Mouse (Mus musculus): ENCODE data around the gene Bmpr1a. TPM values are rescaled to one million over a fixed set of nuclear protein-coding genes. Genes with fewer than 3 reads are reported as not detected.

The Bmpr1a gene
- polyA plus RNA-seq, 1 experiment from 2014 or later: 27.8 TPM

DNA sequence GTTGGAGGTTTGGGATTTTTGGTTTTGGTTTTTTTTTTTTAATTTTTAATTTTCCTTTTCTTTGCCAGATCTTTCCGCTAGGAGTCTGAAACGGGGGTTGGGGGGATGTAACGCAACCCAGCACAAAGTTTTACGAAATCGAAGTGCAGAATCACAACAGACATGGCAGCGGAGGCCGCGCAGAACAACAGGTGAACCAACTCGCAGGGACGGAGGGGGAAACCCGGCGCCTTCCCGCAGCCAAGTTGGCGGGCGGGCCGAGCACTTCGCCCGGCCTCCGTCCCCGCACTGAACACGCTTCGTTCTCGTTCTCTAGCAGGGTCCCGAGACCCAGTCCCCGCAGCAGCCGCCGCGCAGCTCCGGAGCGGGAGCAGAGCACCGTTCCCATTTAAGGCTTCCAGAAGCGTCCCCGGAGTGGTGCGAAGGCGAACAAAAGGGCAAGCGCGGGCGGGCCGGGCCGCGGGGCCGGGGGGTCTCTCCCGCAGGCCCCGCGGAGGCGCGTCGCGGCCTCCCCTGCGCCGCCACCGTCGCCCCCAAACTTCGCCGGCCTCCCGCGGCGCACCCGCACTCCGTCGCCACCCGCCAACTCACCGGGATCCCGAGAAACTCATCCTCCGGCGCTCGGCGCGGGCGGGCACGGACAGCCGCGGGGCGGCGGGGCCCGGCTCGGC lies 1.2 kb downstream of the Bmpr1a start:
- Histone ChIP-seq H3K4me2 (ENCODE audit: low read depth, low read length) (peak overlapping the region; percentile 66), H3K4me1 (ENCODE audit: control insufficient read depth, insufficient read depth, low read length) (peaks cover 51% of the 10 kb centered on the region), H3K36me3 (ENCODE audit: control insufficient read depth, insufficient read depth) (no peaks in the 10 kb centered on the region), H3K4me3 (ENCODE audit: low read length) (peak overlapping the region; percentile 87), H3K27ac (ENCODE audit: low read length) (peak overlapping the region; percentile 98), H3K9me3 (replicated peaks; ENCODE audit: control insufficient read depth, low read length) (no peaks in the 10 kb centered on the region), H3K27me3 (ENCODE audit: control insufficient read depth, insufficient read depth, low read length) (no peaks in the 10 kb centered on the region; the same call in 1 of the 2 replicates), H3K9ac (ENCODE audit: low read length) (peak overlapping the region; percentile 96)
- peak; percentile 15; the same call in 1 of the 2 replicates for ATAC-seq (replicated peaks; ENCODE audit: extremely low read depth, insufficient read depth, low FRiP score)
- WGBS: under 1% methylated on average over 74 of the region's 77 CpGs

DNA sequence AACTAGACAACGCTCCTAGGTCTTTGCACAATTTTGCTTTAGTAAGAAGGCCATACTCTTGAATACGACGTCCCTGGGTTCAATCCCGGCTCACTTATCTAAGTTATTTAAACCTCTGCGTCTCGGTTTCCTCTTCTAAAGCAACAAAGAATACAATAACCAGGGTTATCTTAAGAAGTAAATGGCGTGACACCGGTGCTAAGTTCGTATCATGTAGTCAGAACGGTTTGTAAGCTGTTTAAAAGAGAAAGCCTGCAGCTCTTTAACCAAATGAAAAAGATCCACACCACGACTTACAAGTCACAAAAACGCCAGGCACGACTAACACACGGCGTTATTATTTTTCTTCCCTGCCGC lies 1.7 kb downstream of the Bmpr1a start:
- Histone ChIP-seq H3K4me2 (ENCODE audit: low read depth, low read length) (peak overlapping the region; percentile 66), H3K36me3 (ENCODE audit: control insufficient read depth, insufficient read depth) (no peaks in the 10 kb centered on the region), H3K9ac (ENCODE audit: low read length) (peak overlapping the region; percentile 96), H3K9me3 (replicated peaks; ENCODE audit: control insufficient read depth, low read length) (no peaks in the 10 kb centered on the region), H3K27me3 (ENCODE audit: control insufficient read depth, insufficient read depth, low read length) (no peaks in the 10 kb centered on the region; the same call in 1 of the 2 replicates), H3K4me1 (ENCODE audit: control insufficient read depth, insufficient read depth, low read length) (peaks cover 51% of the 10 kb centered on the region), H3K27ac (ENCODE audit: low read length) (peak overlapping the region; percentile 98), H3K4me3 (ENCODE audit: low read length) (peak overlapping the region; percentile 87)
- under 1% methylated on average over 16 of the region's 16 CpGs for WGBS
- no peak for ATAC-seq (replicated peaks; ENCODE audit: extremely low read depth, insufficient read depth, low FRiP score)

DNA sequence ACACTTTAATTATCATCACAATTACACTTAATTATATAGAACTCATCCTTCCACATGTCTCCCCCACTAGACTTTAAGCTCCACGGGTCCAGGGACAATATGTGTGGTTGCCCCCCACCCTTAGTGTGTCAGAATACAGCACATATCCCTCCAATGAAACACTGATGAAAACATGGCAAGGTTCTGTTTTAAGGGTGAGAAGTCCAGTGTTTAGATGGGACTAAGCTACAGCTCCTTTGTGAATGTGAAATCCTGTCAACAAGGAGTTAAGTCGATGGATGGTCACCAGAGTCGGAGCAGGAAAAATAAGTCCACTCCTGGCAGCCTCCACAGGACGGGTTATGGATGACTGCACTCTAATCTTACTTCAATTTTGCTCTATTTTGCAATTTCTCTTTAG lies 2.8 kb downstream of the Bmpr1a start:
- Histone ChIP-seq H3K27me3 (ENCODE audit: control insufficient read depth, insufficient read depth, low read length) (no peaks in the 10 kb centered on the region; the same call in 1 of the 2 replicates), H3K36me3 (ENCODE audit: control insufficient read depth, insufficient read depth) (no peaks in the 10 kb centered on the region), H3K4me3 (ENCODE audit: low read length) (peak overlapping the region; percentile 87), H3K27ac (ENCODE audit: low read length) (no peak overlapping the region), H3K9me3 (replicated peaks; ENCODE audit: control insufficient read depth, low read length) (no peaks in the 10 kb centered on the region), H3K4me1 (ENCODE audit: control insufficient read depth, insufficient read depth, low read length) (peaks cover 50% of the 10 kb centered on the region), H3K9ac (ENCODE audit: low read length) (peak overlapping the region; percentile 96; the same call in 1 of the 2 replicates), H3K4me2 (ENCODE audit: low read depth, low read length) (peak overlapping the region; percentile 66)
- no peak for ATAC-seq (replicated peaks; ENCODE audit: extremely low read depth, insufficient read depth, low FRiP score)
- 11% methylated on average over 4 of the region's 4 CpGs for WGBS

DNA sequence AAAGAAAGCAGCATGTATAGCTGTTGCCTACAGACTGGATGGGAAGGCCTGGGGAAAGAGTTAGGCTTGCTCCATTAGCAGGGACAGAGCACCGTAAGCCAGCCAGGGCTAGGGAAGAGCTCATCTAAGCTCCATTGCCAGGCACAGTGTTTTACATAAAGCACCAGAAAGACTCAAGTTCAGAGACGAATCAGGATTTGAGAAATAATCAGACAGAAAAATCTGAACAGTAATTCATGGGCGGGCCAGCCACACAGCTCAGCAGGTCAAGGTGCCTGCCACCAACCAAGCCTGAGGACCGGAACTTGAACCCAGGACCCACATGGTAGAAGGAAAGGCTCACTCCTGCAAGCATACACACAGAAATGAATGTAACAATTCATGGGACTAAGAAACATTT lies 3.5 kb downstream of the Bmpr1a start:
- Histone ChIP-seq H3K27ac (ENCODE audit: low read length) (no peak overlapping the region), H3K4me1 (ENCODE audit: control insufficient read depth, insufficient read depth, low read length) (peaks cover 45% of the 10 kb centered on the region), H3K36me3 (ENCODE audit: control insufficient read depth, insufficient read depth) (no peaks in the 10 kb centered on the region), H3K27me3 (ENCODE audit: control insufficient read depth, insufficient read depth, low read length) (no peaks in the 10 kb centered on the region), H3K4me3 (ENCODE audit: low read length) (peak overlapping the region; percentile 4; the same call in 1 of the 2 replicates), H3K9me3 (replicated peaks; ENCODE audit: control insufficient read depth, low read length) (no peaks in the 10 kb centered on the region), H3K4me2 (ENCODE audit: low read depth, low read length) (peak overlapping the region; percentile 66), H3K9ac (ENCODE audit: low read length) (0 out of 2 replicates have a peak overlapping the region, but pooled peaks have one; percentile 22)
- no peak for ATAC-seq (replicated peaks; ENCODE audit: extremely low read depth, insufficient read depth, low FRiP score)
- WGBS: 47% methylated on average over 4 of the region's 4 CpGs

DNA sequence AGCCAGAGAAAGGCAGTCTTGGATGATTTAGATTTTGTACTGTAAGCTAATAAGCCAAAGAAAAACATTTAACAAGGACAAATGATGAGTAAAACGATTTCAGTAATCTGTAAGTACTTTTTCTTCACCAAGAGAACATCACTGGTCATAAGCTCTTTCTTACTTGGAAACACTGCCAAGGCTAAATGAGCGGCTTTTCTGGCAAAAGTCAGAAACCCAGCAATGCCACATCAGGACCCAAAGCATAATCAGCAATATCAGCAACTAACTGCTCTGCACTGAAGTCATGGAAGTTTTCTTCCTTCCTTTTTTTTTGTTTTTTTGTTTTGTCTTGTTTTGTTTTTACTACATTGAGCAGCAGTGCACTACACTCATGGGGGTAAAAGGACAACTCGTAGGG lies 5.8 kb downstream of the Bmpr1a start:
- ATAC-seq (replicated peaks; ENCODE audit: extremely low read depth, insufficient read depth, low FRiP score): no peak
- Histone ChIP-seq H3K9ac (ENCODE audit: low read length) (no peak overlapping the region), H3K36me3 (ENCODE audit: control insufficient read depth, insufficient read depth) (no peaks in the 10 kb centered on the region), H3K4me2 (ENCODE audit: low read depth, low read length) (no peak overlapping the region), H3K27me3 (ENCODE audit: control insufficient read depth, insufficient read depth, low read length) (no peaks in the 10 kb centered on the region), H3K9me3 (replicated peaks; ENCODE audit: control insufficient read depth, low read length) (no peaks in the 10 kb centered on the region), H3K4me3 (ENCODE audit: low read length) (no peak overlapping the region), H3K27ac (ENCODE audit: low read length) (no peak overlapping the region), H3K4me1 (ENCODE audit: control insufficient read depth, insufficient read depth, low read length) (peaks cover 48% of the 10 kb centered on the region)
- WGBS: 64% methylated on average over 3 of the region's 3 CpGs

DNA sequence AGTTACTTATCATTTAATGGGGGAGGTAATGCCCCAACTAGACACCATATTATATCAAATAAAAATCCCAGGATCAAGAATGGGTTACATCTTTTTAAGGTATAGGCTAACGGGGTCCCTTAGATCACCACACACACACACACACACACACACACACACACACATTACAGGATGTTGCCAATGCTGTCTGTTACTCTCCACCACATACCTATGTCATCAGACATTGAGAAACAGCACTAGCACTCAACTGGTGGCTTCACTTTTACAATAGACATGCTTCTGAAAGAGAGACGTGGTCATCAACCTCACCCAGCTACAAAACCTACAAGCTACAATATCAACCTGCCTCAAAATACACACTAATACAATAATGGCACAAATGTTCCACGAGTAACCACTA lies 9.5 kb downstream of the Bmpr1a start:
- no peak for ATAC-seq (replicated peaks; ENCODE audit: extremely low read depth, insufficient read depth, low FRiP score)
- Histone ChIP-seq H3K4me1 (ENCODE audit: control insufficient read depth, insufficient read depth, low read length) (peaks cover 52% of the 10 kb centered on the region), H3K27ac (ENCODE audit: low read length) (no peak overlapping the region), H3K27me3 (ENCODE audit: control insufficient read depth, insufficient read depth, low read length) (no peaks in the 10 kb centered on the region), H3K36me3 (ENCODE audit: control insufficient read depth, insufficient read depth) (no peaks in the 10 kb centered on the region), H3K9ac (ENCODE audit: low read length) (no peak overlapping the region), H3K4me2 (ENCODE audit: low read depth, low read length) (no peak overlapping the region), H3K4me3 (ENCODE audit: low read length) (no peak overlapping the region), H3K9me3 (replicated peaks; ENCODE audit: control insufficient read depth, low read length) (no peaks in the 10 kb centered on the region)
- WGBS: 80% methylated on average over 3 of the region's 3 CpGs

DNA sequence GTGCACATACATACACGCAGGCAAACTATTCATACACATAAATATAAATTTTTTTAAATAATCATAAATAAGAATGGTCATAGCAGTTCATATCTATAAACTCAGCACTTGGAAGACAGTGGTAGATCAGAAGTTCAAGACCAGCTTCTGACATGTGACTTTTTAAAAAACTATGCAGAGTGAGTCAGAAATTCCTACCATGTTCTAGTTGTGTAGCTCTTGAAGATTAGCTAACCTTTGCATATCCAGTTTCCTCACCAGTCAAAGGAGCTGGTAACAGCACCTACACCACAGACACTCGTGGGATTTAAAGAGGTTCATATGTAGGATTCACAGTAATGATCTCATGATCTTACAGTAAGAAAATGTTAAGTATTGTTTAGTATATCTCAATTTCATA lies 10.5 kb downstream of the Bmpr1a start:
- Histone ChIP-seq H3K36me3 (ENCODE audit: control insufficient read depth, insufficient read depth) (no peaks in the 10 kb centered on the region), H3K27ac (ENCODE audit: low read length) (no peak overlapping the region), H3K4me1 (ENCODE audit: control insufficient read depth, insufficient read depth, low read length) (peaks cover 43% of the 10 kb centered on the region), H3K27me3 (ENCODE audit: control insufficient read depth, insufficient read depth, low read length) (no peaks in the 10 kb centered on the region), H3K4me3 (ENCODE audit: low read length) (no peak overlapping the region), H3K9me3 (replicated peaks; ENCODE audit: control insufficient read depth, low read length) (no peaks in the 10 kb centered on the region), H3K9ac (ENCODE audit: low read length) (no peak overlapping the region), H3K4me2 (ENCODE audit: low read depth, low read length) (no peak overlapping the region)
- 64% methylated on average over 2 of the region's 2 CpGs for WGBS
- ATAC-seq (replicated peaks; ENCODE audit: extremely low read depth, insufficient read depth, low FRiP score): no peak

DNA sequence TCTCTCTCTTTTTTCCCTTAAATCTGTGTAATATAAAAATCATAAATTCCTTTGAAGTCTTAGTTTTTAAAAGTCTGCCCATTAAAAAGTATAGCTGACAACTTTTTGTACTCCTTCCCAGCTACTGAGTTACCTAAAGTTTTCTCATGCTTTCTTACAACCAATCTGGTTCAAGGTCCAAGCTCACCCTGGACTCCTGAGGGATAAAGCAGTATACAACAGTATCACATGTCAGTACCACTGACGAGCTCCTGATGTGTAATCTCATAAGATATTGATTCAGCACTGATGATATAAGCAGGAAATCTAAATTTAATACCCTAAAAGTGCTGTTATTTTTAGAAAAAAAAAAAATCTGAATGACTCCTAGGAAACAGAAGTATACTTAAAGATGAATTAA lies 12.2 kb downstream of the Bmpr1a start:
- no peak overlapping the region for H3K4me2 ChIP-seq (ENCODE audit: low read depth, low read length)
- H3K27me3 ChIP-seq (ENCODE audit: control insufficient read depth, insufficient read depth, low read length): no peaks in the 10 kb centered on the region
- H3K36me3 ChIP-seq (ENCODE audit: control insufficient read depth, insufficient read depth): no peaks in the 10 kb centered on the region
- H3K27ac ChIP-seq (ENCODE audit: low read length): no peak overlapping the region
- peaks cover 41% of the 10 kb centered on the region for H3K4me1 ChIP-seq (ENCODE audit: control insufficient read depth, insufficient read depth, low read length)
- H3K9me3 ChIP-seq (replicated peaks; ENCODE audit: control insufficient read depth, low read length): no peaks in the 10 kb centered on the region
- no peak overlapping the region for H3K9ac ChIP-seq (ENCODE audit: low read length)
- no peak overlapping the region for H3K4me3 ChIP-seq (ENCODE audit: low read length)
- WGBS: 43% methylated on average over 1 of the region's 1 CpGs
- ATAC-seq (replicated peaks; ENCODE audit: extremely low read depth, insufficient read depth, low FRiP score): no peak

DNA sequence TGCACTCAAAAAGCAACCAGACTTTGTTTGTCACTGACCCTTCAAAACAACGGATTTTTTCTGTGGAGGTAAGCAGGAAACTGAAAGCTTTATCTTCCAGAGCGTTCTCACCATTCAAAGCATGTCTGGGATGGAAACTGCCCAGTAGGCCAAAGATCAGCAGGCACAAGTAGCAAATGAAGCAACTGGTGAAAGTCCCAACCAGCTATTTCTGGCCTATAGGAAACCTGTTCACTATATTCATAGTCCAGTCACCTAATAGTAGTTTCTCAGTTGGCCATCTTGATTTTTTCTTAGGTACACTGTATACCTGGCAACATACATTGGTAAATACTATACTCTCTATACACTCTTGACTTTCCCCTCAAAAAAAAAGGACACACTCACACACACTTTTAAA lies 13.2 kb downstream of the Bmpr1a start:
- H3K4me1 ChIP-seq (ENCODE audit: control insufficient read depth, insufficient read depth, low read length): peaks cover 44% of the 10 kb centered on the region

More for the DNA sequence above, 13.2 kb downstream of the Bmpr1a start:
- Histone ChIP-seq H3K9me3 (replicated peaks; ENCODE audit: control insufficient read depth, low read length) (no peaks in the 10 kb centered on the region), H3K36me3 (ENCODE audit: control insufficient read depth, insufficient read depth) (no peaks in the 10 kb centered on the region), H3K27me3 (ENCODE audit: control insufficient read depth, insufficient read depth, low read length) (no peaks in the 10 kb centered on the region), H3K27ac (ENCODE audit: low read length) (peak overlapping the region; percentile 11), H3K4me3 (ENCODE audit: low read length) (no peak overlapping the region), H3K4me2 (ENCODE audit: low read depth, low read length) (no peak overlapping the region), H3K9ac (ENCODE audit: low read length) (no peak overlapping the region)
- WGBS: 25% methylated on average over 2 of the region's 2 CpGs
- ATAC-seq (replicated peaks; ENCODE audit: extremely low read depth, insufficient read depth, low FRiP score): no peak

Measured in heart, embryonic 16.5 days (tissue).